Mouse (Mus musculus): ENCODE measurements around the gene Zfp422.
"Not testable (repeated sequence)": the region's sequence is repeated elsewhere in the genome, so short reads cannot be mapped to it uniquely, and the experiment has no call there.

Gene Zfp422

GRCm38 (mm10) chr6:116647763-116648162 is 19.0 kb upstream of the Zfp422 start:
- no peak for DNase-seq

GRCm38 (mm10) chr6:116644335-116644734 is 15.5 kb upstream of the Zfp422 start:
- DNase-seq, result no peak

- no peak for DNase-seq
Observed at GRCm38 (mm10) chr6:116643881-116644280, 15.1 kb upstream of the Zfp422 start.

DNA sequence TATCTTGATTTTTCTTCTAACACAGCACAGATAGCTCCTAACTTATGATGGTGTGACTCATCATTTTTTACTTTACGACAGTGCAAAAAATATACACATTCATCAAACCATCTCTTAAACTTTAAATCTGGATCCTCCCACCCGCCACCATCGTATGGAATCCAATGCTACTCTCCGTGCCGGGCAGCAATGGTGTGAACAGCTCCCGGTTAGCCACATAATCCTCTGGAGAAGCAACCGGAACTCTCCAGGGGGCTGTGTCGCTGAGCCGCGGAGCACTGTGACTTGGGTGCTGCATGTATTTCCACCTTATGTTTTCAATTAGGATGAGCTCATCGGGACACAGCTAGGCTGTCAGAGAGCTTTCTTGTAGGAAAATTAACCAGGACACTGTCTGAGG is 14.1 kb upstream of the Zfp422 start:
- DNase-seq, result peak; percentile 65

- no peak for DNase-seq
Observed at GRCm38 (mm10) chr6:116639663-116640062, 10.9 kb upstream of the Zfp422 start.

GRCm38 (mm10) chr6:116638871-116639270 is 10.1 kb upstream of the Zfp422 start:
- DNase-seq, result no peak

DNA sequence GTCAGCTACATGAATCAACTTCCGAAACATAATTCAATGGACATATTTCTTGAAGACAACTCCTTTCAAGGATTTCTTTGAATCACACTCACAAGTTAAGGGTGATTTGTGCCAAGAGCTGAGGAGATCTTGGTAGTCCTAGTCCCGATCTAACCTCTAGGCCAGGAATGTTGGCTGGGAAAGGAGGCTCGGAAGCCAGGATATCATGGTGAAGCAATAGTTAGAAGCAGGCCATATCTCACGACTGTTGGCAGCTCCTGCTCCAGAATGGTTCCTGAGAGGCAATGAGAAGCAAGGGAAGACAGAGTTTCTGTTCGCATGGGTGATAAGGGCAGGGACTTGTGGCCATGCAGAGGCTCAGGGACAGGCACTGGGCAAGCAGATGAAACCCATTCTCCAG is 8.7 kb upstream of the Zfp422 start:
- no peak for DNase-seq

DNA sequence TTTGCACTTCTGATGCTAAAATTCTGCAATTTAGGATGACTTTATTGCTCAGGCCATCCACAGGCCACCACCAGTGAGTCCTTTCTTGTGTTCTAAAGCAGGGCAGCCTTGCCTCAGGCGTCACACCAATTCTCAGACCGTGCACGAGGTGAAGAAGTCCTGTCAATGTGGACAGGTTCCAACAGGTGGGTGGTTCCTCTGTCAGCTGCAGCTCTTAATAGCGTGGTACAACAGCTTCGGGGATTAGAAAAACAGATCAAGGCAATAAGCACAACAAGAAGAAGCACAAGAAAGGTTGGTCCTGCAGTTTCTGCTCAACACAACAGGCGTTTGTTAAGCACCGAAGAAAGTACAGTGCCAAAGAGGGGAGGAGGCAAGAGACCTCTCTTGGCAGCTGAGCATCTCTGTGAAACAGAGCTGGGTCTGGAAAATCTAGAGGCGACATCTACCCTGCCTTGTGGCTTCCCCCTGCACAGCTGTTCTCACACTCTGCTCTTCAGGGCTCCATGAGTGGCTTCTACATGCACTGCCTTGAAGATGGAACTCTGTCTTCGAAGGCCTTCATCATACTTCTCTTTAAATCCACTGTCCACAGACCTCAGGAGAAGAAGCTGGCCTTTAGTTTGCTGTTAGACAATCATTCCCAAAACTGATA is 7.9 kb upstream of the Zfp422 start:
- DNase-seq, result no peak

DNA sequence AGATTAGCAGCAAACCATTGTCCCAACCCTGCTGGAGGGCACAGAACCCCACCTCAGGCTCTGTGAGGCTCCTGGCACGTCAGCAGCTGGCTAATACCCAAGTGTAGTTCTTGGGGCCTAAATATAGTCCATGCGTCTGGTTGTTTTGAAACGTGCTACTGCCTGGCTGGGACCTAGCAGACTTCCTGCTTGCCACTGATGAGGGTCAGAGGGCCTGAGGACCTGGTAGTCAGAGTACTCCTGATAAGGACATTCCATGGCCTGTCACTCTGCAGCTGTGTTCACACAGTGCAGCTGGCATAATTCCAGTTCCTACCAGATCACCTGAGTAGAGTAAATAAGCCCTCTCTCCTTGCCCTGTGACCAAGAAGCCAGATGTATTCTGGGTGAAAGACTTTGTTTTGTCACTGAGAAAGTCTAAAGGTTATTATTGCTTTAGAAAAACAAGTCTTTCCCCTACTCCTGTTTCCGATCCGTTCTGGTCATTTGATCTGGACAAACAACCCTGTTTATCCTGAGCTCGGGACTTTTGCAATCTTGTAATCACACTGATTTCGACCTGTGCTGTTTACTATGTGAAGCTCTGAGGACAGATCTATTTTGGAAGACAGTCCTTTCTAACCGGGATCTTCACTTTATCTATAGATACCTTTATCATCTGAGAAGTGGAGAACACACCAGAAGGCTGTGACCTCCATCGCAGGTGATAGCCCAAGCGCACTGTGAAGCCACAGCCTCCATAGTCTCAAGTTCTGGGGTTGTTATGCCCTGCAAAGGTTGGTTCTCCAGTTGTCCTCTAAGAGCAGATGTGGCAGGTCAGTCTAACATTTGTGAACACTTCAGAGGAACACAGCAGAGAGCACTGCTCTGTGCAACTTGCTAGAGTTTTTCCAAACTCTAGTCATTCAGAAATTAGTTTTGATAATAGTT is 6.7 kb upstream of the Zfp422 start:
- no peak for DNase-seq

DNA sequence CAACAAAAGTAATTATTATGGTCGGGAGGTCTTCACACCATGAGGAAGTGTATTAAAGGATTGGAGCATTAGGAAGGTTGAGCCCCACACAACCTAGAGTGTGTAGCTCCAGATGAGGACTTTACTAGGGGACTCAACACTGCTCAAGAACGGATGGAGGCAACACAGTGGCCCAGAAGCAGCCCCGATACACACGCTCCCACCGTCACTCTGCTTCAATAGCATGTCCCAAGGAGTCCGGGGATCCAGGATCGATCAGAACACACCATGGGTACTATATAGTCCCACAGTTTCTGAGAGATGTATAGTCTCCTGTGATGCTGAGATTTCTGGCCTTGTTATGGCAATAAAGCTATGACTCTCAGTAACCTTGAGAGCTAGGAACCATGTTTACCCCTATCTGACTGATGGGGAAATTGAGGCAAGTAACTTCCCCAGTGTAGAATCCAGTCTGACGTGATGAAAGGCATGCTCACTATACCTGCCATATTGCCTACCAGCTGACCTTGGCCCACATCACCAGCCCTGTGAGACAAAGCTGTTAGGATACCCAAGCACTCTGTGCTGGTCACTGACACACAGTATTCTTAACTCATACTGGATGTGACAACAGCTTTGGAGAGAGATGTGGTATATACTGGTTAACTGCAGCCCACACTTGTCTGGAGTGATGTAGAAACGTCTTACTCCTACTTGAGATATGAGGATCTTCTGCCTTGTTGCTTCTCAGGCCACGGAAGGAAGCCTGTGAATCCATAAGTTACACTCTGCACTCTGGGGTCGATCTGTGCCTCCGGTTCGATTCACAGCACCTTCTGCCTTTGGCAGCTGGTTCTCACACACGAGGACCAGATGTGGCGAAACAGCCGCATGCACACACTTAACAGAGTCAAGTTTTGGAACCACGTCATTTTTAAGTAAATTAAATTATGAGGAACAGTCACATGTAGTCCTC is 5.2 kb upstream of the Zfp422 start:
- DNase-seq, result no peak

DNA sequence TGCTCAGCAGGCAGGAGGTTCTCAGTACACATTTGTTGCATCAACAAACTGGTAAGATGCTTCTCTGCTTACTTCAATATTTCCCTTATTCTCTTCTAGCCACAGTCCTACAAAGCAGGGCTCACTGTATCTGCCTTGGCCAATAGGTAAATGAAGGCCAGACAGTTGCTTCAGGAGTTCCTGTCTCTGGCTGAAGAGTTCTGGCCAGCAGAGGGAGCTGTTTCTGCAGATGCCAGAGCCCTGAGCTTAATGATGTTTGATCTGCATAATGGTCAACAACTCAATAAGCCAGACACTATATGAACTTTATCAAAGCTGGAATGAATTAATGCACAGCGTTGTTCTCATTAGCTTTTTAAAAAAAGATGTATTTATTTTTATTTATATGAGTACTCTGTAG is 3.3 kb upstream of the Zfp422 start:
- DNase-seq, result peak; percentile 55

DNA sequence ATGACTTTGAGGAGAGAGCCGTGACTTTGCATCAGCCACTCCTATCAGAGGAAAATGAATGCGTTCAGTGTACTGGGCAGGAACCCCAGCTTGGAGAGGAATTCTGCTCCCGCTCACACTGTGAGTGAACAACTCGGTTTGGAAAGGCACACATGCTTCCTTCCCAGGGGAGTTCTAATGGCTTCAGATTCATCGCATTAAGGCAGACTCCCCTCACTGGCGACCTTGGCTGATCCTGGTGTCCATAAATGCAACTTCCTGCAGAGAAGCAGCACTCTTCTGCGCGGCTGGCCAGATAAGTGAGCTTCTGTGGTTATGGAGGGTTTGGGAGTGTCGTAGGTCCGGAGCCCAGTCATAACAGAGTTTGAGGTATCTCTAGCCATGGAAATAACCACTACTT is 967 bp upstream of the Zfp422 start:
- DNase-seq, result no peak

- DNase-seq, result no peak
Observed at GRCm38 (mm10) chr6:116628095-116628494, 704 bp downstream of the Zfp422 start.

GRCm38 (mm10) chr6:116626417-116626816 is 2.4 kb downstream of the Zfp422 start:
- DNase-seq, result not testable (repeated sequence)

DNA sequence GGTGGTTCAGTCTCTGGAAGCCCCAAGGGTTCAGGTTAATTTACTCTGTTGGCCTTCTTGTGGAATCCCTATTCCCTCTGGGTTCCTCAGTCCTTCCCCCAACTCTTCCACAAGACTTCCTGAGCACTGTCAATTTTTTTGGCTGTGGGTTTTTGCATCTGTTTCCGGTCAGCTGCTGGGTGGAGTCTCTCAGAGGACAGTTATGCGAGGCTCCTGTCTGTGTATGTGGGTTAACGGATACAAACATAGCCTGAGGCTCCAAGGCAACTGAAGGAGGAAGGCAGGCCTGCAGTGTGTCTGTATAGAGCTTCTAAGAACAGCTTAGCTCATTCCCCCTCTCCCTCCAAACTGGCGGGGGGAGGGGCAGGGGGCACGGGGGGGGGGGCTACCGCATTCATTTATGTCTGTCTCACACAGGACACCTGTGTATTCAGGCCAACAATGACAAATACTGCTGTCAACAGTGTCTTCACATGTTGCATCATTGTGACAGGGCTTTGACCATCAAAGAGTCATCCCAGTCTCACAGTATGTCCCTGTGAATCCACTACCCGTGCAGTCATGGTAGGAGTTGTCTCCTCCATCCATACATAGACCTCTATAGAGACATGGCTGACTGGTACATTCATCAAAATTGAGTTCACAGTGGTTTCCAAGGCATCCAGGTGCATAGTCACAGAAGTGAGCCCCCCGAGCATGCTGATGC is 7.3 kb downstream of the Zfp422 start:
- no peak for DNase-seq

DNA sequence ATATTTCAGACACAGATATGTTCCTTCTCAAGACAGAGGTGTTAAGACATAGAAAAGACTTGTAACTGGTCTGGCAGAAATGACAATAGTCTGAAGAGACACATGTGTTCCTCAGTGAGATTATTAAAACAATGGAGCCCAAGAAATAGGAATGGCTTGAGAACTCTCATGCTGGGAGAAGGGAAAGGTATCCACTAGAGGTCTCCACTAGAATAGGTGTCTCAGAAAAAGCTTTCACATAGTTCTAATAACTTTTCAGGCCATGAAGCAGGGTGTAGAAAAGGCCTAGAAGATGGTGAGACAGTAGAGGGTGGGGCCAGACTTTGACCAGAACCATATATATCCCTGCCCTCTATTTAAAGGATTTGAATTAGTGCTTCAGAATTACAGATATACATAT is 10.7 kb downstream of the Zfp422 start:
- DNase-seq, result no peak

DNA sequence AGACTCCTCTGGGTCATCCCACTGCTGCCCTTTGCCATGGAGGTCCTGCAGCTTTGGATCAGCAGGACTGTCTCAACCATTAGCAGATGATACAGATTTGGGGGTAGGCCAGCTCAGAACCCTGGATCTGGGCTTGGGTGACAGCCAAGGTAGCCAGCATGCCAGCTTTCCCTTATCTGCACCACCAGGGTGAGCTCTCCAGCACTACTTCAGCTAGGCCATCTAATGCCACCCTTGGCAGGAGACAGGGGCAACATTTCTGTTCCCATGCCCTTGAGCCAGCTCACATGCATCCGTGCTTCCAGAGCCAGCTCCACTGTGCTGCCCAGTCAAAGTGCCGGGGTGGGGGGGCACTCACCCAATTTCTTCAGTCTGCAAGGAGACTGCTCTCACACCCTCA is 13.1 kb downstream of the Zfp422 start:
- no peak for DNase-seq

DNA sequence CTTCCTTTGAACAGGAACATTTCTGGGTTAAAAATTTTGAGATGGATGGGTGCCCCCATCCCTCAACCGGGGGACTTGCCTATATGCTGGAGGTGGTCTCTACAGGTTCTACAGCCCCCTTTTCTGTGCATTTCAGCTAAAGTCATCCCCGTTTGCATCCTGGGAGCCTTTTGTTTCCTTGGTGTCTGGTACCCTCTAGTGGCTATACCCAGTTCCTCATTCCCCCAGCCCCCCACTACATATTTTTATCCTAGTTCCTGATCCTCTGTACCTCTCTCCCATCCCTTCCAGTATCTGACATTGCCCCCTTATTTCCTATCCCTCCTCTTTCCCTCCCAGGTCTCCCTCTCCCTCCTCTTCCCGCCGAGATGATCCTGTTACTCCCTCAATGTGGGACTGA is 21.6 kb downstream of the Zfp422 start:
- no peak for DNase-seq

DNA sequence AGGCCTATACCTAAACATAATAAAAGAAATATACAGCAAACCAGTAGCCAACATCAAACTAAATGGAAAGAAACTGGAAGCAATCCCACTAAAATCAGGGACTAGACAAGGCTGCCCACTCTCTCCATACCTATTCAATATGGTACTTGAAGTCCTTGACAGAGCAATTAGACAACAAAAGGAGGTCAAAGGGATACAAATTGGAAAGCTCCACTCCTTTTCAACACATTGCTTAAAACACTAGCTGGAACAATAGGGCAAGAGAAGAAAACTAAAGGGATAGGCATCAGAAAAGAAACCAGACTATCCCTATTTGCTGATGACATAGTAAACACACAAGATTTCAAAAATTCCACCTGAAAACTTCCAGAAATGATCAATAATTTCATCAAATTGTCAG is 27.8 kb downstream of the Zfp422 start:
- DNase-seq, result not testable (repeated sequence)

GRCm38 (mm10) chr6:116584095-116584494 is 44.7 kb downstream of the Zfp422 start, which contains the start of gene Olfr215:
Olfr215 (minus strand) TSS chr6:116584195.
- no peak for DNase-seq

All from right cerebral cortex, postnatal 25 days (tissue).